Mouse (Mus musculus) embryonic facial prominence, embryonic 11.5 days (tissue): ENCODE data around the gene Gpsm3. TPM values are rescaled to one million over a fixed set of nuclear protein-coding genes. Genes with fewer than 3 reads are reported as not detected.

ENCODE experiments used
- ATAC-seq: fragments of 200-750 bp; cut with Nextera tagmentation; replicated peaks from 2 replicates; pipeline ENCODE4 v1.8.0; 2017; ENCODE audit warnings: low read depth; ENCODE audit not compliant: insufficient number of reproducible peaks, low FRiP score, low TSS enrichment
- DNase-seq: peaks from one replicate; pipeline ENCODE4 v3.0.0-alpha.2; 2015; ENCODE audit warnings: low spot score
- H3K27ac ChIP-seq: fragments of 300-500 bp; sonication (generic); replicated peaks from 2 replicates; pipeline ENCODE4 v1.5.1; 2014; ENCODE audit warnings: mild to moderate bottlenecking, low read depth, low read length, control low read depth
- H3K27me3 ChIP-seq: fragments of 300-500 bp; sonication (generic); 2 replicates; pipeline ENCODE4 v1.6.1; 2014; ENCODE audit warnings: mild to moderate bottlenecking, low read length, moderate library complexity, mixed read lengths; ENCODE audit not compliant: control insufficient read depth, insufficient read depth
- H3K36me3 ChIP-seq: fragments of 300-500 bp; sonication (generic); replicated peaks from 2 replicates; pipeline ENCODE4 v1.6.1; 2014; ENCODE audit warnings: low read depth, mild to moderate bottlenecking, low read length, moderate library complexity, mixed read lengths; ENCODE audit not compliant: control insufficient read depth, insufficient read depth
- H3K4me1 ChIP-seq: fragments of 300-500 bp; sonication (generic); 2 replicates; pipeline ENCODE4 v1.6.1; 2014; ENCODE audit warnings: low read length, mixed read lengths; ENCODE audit not compliant: control insufficient read depth, insufficient read depth
- H3K4me2 ChIP-seq: fragments of 300-500 bp; sonication (generic); 2 replicates; pipeline ENCODE4 v1.6.1; 2014; ENCODE audit warnings: low read depth, mild to moderate bottlenecking, control low read depth, low read length, moderate library complexity
- H3K4me3 ChIP-seq: fragments of 300-500 bp; sonication (generic); 2 replicates; pipeline ENCODE4 v1.5.1; 2014; ENCODE audit warnings: low read depth, low read length, control low read depth
- H3K9ac ChIP-seq: fragments of 300-500 bp; sonication (generic); replicated peaks from 2 replicates; pipeline ENCODE4 v1.6.1; 2014; ENCODE audit warnings: mild to moderate bottlenecking, control low read depth, low read length
- H3K9me3 ChIP-seq: fragments of 300-500 bp; sonication (generic); replicated peaks from 2 replicates; pipeline ENCODE4 v1.6.1; 2016; ENCODE audit warnings: mild to moderate bottlenecking, low read length, inconsistent platforms, mixed read lengths; ENCODE audit not compliant: control insufficient read depth
- WGBS: fragments of 180-500 bp; shearing (Covaris S2); extraction: QIAGEN DNeasy Blood & Tissue Kit; methylation state at CpG from one replicate; pipeline ENCODE4 v1.1.7; 2014; 5-methylcytosine and 5-hydroxymethylcytosine counted together
- polyA plus RNA-seq: library from polyadenylated mRNA; unstranded; fragments of >200 nt; fragmentation: Nextera tagmentation; extraction: Ambion mirVana; gene quantifications from 2 replicates; pipeline ENCODE4 v1.2.1, GENCODE M21; 2014

The Gpsm3 gene
- polyA plus RNA-seq, 1 experiment from 2014 or later = 5.5 TPM

GRCm38 (mm10) chr17:34557411-34557810 lies 32.2 kb upstream of the Gpsm3 start:
- Histone ChIP-seq H3K27me3 (no peaks in the 10 kb centered on the region), H3K4me3 (no peak overlapping the region), H3K4me1 (no peaks in the 10 kb centered on the region), H3K27ac (no peak overlapping the region), H3K36me3 (no peaks in the 10 kb centered on the region), H3K4me2 (no peak overlapping the region), H3K9me3 (no peaks in the 10 kb centered on the region), H3K9ac (no peak overlapping the region)
- WGBS = 77% methylated on average over 11 of the region's 11 CpGs
- DNase-seq (no peak), ATAC-seq (no peak)

- no peaks in the 10 kb centered on the region for H3K9me3 ChIP-seq
- DNase-seq = no peak
- ATAC-seq = no peak
- no peak overlapping the region for H3K4me3 ChIP-seq
- H3K27ac ChIP-seq = no peak overlapping the region
- no peaks in the 10 kb centered on the region for H3K36me3 ChIP-seq
- no peak overlapping the region for H3K4me2 ChIP-seq
- H3K27me3 ChIP-seq = no peaks in the 10 kb centered on the region
- 88% methylated on average over 7 of the region's 7 CpGs for WGBS
- H3K4me1 ChIP-seq = no peaks in the 10 kb centered on the region
- no peak overlapping the region for H3K9ac ChIP-seq
Observed at GRCm38 (mm10) chr17:34559116-34559515, 30.5 kb upstream of the Gpsm3 start.

- H3K4me1 ChIP-seq = no peaks in the 10 kb centered on the region; the same call in 1 of the 2 replicates
- no peaks in the 10 kb centered on the region for H3K9me3 ChIP-seq
- no peak overlapping the region for H3K4me2 ChIP-seq
- H3K27ac ChIP-seq = no peak overlapping the region
- no peak overlapping the region for H3K9ac ChIP-seq
- no peak for ATAC-seq
- WGBS = 32% methylated on average over 15 of the region's 15 CpGs
- no peak for DNase-seq
- H3K4me3 ChIP-seq = no peak overlapping the region
- H3K27me3 ChIP-seq = no peaks in the 10 kb centered on the region
- H3K36me3 ChIP-seq = no peaks in the 10 kb centered on the region
Observed at GRCm38 (mm10) chr17:34559895-34560294, 29.7 kb upstream of the Gpsm3 start.

- Histone ChIP-seq H3K9me3 (no peaks in the 10 kb centered on the region), H3K9ac (no peak overlapping the region), H3K27ac (no peak overlapping the region), H3K4me1 (no peaks in the 10 kb centered on the region; the same call in 1 of the 2 replicates), H3K4me2 (no peak overlapping the region), H3K27me3 (no peaks in the 10 kb centered on the region), H3K4me3 (no peak overlapping the region), H3K36me3 (no peaks in the 10 kb centered on the region)
- no peak for DNase-seq
- ATAC-seq = no peak
- WGBS = 85% methylated on average over 6 of the region's 6 CpGs
Observed at GRCm38 (mm10) chr17:34560438-34560837, 29.2 kb upstream of the Gpsm3 start.

GRCm38 (mm10) chr17:34561200-34561599 lies 28.4 kb upstream of the Gpsm3 start:
- Histone ChIP-seq H3K4me1 (no peaks in the 10 kb centered on the region; the same call in 1 of the 2 replicates), H3K9me3 (no peaks in the 10 kb centered on the region), H3K36me3 (no peaks in the 10 kb centered on the region), H3K4me3 (no peak overlapping the region), H3K9ac (no peak overlapping the region), H3K4me2 (no peak overlapping the region), H3K27ac (no peak overlapping the region), H3K27me3 (no peaks in the 10 kb centered on the region)
- DNase-seq = no peak
- 29% methylated on average over 7 of the region's 8 CpGs for WGBS
- no peak for ATAC-seq

GRCm38 (mm10) chr17:34562595-34562994 lies 27.0 kb upstream of the Gpsm3 start:
- H3K9me3 ChIP-seq = no peaks in the 10 kb centered on the region
- no peak for DNase-seq

GRCm38 (mm10) chr17:34563354-34563753 lies 26.3 kb upstream of the Gpsm3 start:
- DNase-seq (no peak), ATAC-seq (no peak)
- H3K9me3 ChIP-seq = no peaks in the 10 kb centered on the region
- no peak overlapping the region for H3K27ac ChIP-seq
- no peaks in the 10 kb centered on the region for H3K27me3 ChIP-seq
- no peaks in the 10 kb centered on the region for H3K36me3 ChIP-seq
- H3K4me1 ChIP-seq = no peaks in the 10 kb centered on the region; the same call in 1 of the 2 replicates
- H3K4me2 ChIP-seq = no peak overlapping the region
- H3K4me3 ChIP-seq = no peak overlapping the region
- 74% methylated on average over 11 of the region's 11 CpGs for WGBS
- H3K9ac ChIP-seq = no peak overlapping the region

More at GRCm38 (mm10) chr17:34562595-34562994, 27.0 kb upstream of the Gpsm3 start:
- no peak overlapping the region for H3K27ac ChIP-seq
- H3K4me1 ChIP-seq = no peaks in the 10 kb centered on the region; the same call in 1 of the 2 replicates
- no peak overlapping the region for H3K4me2 ChIP-seq
- H3K36me3 ChIP-seq = no peaks in the 10 kb centered on the region
- no peak overlapping the region for H3K4me3 ChIP-seq
- no peak overlapping the region for H3K9ac ChIP-seq
- 71% methylated on average over 3 of the region's 3 CpGs for WGBS
- H3K27me3 ChIP-seq = no peaks in the 10 kb centered on the region
- no peak for ATAC-seq

GRCm38 (mm10) chr17:34564003-34564421 lies 25.6 kb upstream of the Gpsm3 start, which contains the start of gene Notch4:
Gene Notch4 (plus strand): TSS chr17:34564268.
- DNase-seq (no peak), ATAC-seq (no peak)
- Histone ChIP-seq H3K36me3 (no peaks in the 10 kb centered on the region), H3K4me3 (no peak within 1 kb of the TSS), H3K9me3 (no peaks in the 10 kb centered on the region), H3K9ac (no peak within 1 kb of the TSS), H3K27ac (peak within 1 kb of the TSS; percentile 47; the same call in 1 of the 2 replicates), H3K4me2 (no peak within 1 kb of the TSS), H3K27me3 (no peaks in the 10 kb centered on the region), H3K4me1 (no peaks in the 10 kb centered on the region; the same call in 1 of the 2 replicates)
- 18% methylated on average over 6 of the region's 6 CpGs for WGBS
